Mouse (Mus musculus): Measurements from ENCODE around the gene Ifit1bl1. TPM values are rescaled to one million over a fixed set of nuclear protein-coding genes. Genes with fewer than 3 reads are reported as not detected.

The Ifit1bl1 gene
- polyA plus RNA-seq, 1 experiment from 2014 or later, result 0.13 TPM

DNA sequence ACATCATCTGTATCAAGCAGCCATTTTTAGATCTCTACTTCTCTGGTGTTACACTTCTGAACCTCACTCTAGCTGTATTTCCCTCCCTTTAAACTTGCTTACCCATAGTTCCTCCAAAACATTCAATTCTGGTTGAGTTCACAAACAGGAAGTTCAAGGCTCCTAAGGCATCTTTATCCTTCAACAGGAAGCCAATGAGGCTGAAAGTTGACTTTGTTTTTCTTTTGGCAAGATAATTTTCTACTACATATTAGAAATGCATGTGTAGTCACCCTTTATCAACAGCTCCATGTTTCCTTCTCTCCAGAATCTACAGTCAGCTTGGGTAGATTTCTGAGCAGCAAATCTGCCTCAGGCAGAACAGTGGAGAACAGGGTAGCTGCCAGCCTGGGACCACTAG is 39.2 kb downstream of the Ifit1bl1 start:
- ATAC-seq (ENCODE audit: insufficient number of reproducible peaks, low FRiP score, low TSS enrichment, low read depth) (no peak), DNase-seq (ENCODE audit: low spot score) (no peak)
- Histone ChIP-seq H3K27me3 (ENCODE audit: control insufficient read depth, insufficient read depth, low read length) (no peaks in the 10 kb centered on the region), H3K4me3 (ENCODE audit: low read depth, low read length) (no peak overlapping the region), H3K36me3 (ENCODE audit: control insufficient read depth, insufficient read depth, low read length) (no peaks in the 10 kb centered on the region), H3K9me3 (ENCODE audit: control insufficient read depth, low read length) (no peaks in the 10 kb centered on the region), H3K4me1 (ENCODE audit: control insufficient read depth, insufficient read depth, low read length) (no peaks in the 10 kb centered on the region), H3K4me2 (ENCODE audit: low read depth, severe bottlenecking) (no peak overlapping the region), H3K27ac (replicated peaks; ENCODE audit: low read depth, low read length) (no peak overlapping the region), H3K9ac (ENCODE audit: low read length) (no peak overlapping the region)

DNA sequence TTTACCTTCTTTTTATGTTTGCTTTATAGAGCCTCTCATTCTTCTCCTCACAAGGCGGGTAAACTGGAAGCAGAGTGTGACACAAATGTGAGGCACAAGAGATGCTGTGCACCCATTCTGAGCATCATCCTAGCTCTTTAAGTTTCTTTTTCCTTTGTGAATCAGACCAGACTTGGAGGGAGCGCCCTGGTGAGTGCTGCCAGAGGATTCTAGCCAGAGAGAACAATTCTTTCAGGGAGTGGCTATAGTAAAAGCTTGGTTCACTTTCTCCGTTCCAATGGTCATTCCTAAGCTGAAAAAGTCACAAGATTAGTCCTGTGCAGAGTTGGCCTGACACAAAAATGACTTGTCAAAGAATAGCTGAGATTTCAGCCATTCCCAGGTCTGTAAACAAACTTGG is 45.1 kb downstream of the Ifit1bl1 start:
- Histone ChIP-seq H3K27me3 (ENCODE audit: control insufficient read depth, insufficient read depth, low read length) (no peaks in the 10 kb centered on the region), H3K4me2 (ENCODE audit: low read depth, severe bottlenecking) (no peak overlapping the region), H3K36me3 (ENCODE audit: control insufficient read depth, insufficient read depth, low read length) (no peaks in the 10 kb centered on the region), H3K4me1 (ENCODE audit: control insufficient read depth, insufficient read depth, low read length) (peaks cover 3% of the 10 kb centered on the region; the same call in 1 of the 2 replicates), H3K9ac (ENCODE audit: low read length) (no peak overlapping the region), H3K27ac (replicated peaks; ENCODE audit: low read depth, low read length) (no peak overlapping the region), H3K9me3 (ENCODE audit: control insufficient read depth, low read length) (no peaks in the 10 kb centered on the region), H3K4me3 (ENCODE audit: low read depth, low read length) (no peak overlapping the region)
- ATAC-seq (ENCODE audit: insufficient number of reproducible peaks, low FRiP score, low TSS enrichment, low read depth), result no peak
- 75% methylated on average over 3 of the region's 3 CpGs for WGBS
- DNase-seq (ENCODE audit: low spot score), result no peak

DNA sequence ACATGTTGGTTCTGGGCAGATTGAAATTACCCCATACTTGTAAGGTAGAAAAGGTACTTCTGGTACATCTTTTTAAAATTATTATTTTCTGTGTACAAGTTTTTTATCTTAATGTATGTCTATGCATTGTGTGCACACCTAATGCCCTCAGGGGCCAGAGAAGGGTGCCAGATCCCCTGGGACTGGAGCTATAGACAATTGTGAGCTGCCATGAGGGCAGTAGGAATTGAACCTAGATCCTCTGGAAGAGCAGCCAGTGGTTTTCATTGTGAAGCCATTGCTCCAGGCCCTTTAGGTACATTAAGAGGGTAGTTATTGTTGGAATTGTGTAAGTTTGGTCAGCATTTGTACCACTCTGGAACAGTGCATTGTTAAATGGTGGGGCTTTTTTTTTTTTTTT is 47.7 kb downstream of the Ifit1bl1 start:
- DNase-seq (ENCODE audit: low spot score), result no peak
- no peak overlapping the region for H3K4me3 ChIP-seq (ENCODE audit: low read depth, low read length)
- no peak overlapping the region for H3K4me2 ChIP-seq (ENCODE audit: low read depth, severe bottlenecking)
- peaks cover 3% of the 10 kb centered on the region; the same call in 1 of the 2 replicates for H3K4me1 ChIP-seq (ENCODE audit: control insufficient read depth, insufficient read depth, low read length)
- H3K36me3 ChIP-seq (ENCODE audit: control insufficient read depth, insufficient read depth, low read length), result no peaks in the 10 kb centered on the region
- ATAC-seq (ENCODE audit: insufficient number of reproducible peaks, low FRiP score, low TSS enrichment, low read depth), result no peak
- no peaks in the 10 kb centered on the region for H3K9me3 ChIP-seq (ENCODE audit: control insufficient read depth, low read length)
- H3K27me3 ChIP-seq (ENCODE audit: control insufficient read depth, insufficient read depth, low read length), result no peaks in the 10 kb centered on the region
- H3K9ac ChIP-seq (ENCODE audit: low read length), result no peak overlapping the region
- H3K27ac ChIP-seq (replicated peaks; ENCODE audit: low read depth, low read length), result no peak overlapping the region

DNA sequence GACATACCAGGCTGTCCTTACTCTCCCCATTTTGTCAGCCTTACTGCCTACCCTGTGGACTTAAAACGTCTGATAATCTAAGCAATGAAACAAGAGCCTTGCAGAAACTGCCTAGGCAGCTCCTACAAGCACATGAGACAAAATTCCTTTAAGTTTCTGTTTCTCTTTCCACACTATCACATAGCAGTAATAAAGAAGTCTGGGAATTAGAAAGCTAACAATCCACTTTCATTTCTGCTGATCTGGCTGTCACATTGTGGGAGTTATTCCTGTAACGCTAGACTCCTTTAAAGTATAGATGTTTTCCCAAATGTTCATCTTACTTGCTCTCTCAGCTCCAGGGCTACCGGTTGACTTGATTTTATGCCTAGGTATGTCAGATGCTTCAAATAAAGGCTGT is 48.2 kb downstream of the Ifit1bl1 start:
- Histone ChIP-seq H3K9ac (ENCODE audit: low read length) (no peak overlapping the region), H3K4me3 (ENCODE audit: low read depth, low read length) (no peak overlapping the region), H3K27ac (replicated peaks; ENCODE audit: low read depth, low read length) (no peak overlapping the region), H3K36me3 (ENCODE audit: control insufficient read depth, insufficient read depth, low read length) (no peaks in the 10 kb centered on the region), H3K9me3 (ENCODE audit: control insufficient read depth, low read length) (no peaks in the 10 kb centered on the region), H3K27me3 (ENCODE audit: control insufficient read depth, insufficient read depth, low read length) (no peaks in the 10 kb centered on the region), H3K4me1 (ENCODE audit: control insufficient read depth, insufficient read depth, low read length) (peaks cover 3% of the 10 kb centered on the region; the same call in 1 of the 2 replicates), H3K4me2 (ENCODE audit: low read depth, severe bottlenecking) (no peak overlapping the region)
- 76% methylated on average over 3 of the region's 3 CpGs for WGBS
- no peak for DNase-seq (ENCODE audit: low spot score)
- no peak for ATAC-seq (ENCODE audit: insufficient number of reproducible peaks, low FRiP score, low TSS enrichment, low read depth)

DNA sequence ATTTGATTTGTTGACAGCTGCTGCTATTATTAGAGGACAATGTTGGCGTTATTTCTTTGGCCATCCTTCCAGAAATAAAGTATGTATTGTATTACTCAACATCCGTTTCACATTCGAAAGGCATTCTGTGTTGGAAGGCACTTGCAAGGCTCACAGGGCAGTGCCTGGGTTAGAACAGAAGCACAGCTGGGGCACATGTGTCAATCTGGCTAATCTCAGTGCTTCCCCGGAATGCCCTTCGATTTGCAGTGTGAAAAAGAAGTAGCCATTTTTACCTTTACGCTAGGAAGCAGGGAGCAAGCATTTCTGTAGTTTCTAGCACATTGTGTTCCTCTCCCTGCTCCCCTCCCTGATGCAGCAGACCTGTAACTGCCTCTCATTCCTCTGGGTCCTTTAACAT is 48.7 kb downstream of the Ifit1bl1 start:
- DNase-seq (ENCODE audit: low spot score) (no peak), ATAC-seq (ENCODE audit: insufficient number of reproducible peaks, low FRiP score, low TSS enrichment, low read depth) (no peak)
- peaks cover 3% of the 10 kb centered on the region; the same call in 1 of the 2 replicates for H3K4me1 ChIP-seq (ENCODE audit: control insufficient read depth, insufficient read depth, low read length)
- no peaks in the 10 kb centered on the region for H3K36me3 ChIP-seq (ENCODE audit: control insufficient read depth, insufficient read depth, low read length)
- no peaks in the 10 kb centered on the region for H3K9me3 ChIP-seq (ENCODE audit: control insufficient read depth, low read length)
- H3K9ac ChIP-seq (ENCODE audit: low read length), result no peak overlapping the region
- WGBS, result 75% methylated on average over 6 of the region's 6 CpGs
- no peak overlapping the region for H3K4me3 ChIP-seq (ENCODE audit: low read depth, low read length)
- no peaks in the 10 kb centered on the region for H3K27me3 ChIP-seq (ENCODE audit: control insufficient read depth, insufficient read depth, low read length)
- H3K4me2 ChIP-seq (ENCODE audit: low read depth, severe bottlenecking), result no peak overlapping the region
- H3K27ac ChIP-seq (replicated peaks; ENCODE audit: low read depth, low read length), result no peak overlapping the region

DNA sequence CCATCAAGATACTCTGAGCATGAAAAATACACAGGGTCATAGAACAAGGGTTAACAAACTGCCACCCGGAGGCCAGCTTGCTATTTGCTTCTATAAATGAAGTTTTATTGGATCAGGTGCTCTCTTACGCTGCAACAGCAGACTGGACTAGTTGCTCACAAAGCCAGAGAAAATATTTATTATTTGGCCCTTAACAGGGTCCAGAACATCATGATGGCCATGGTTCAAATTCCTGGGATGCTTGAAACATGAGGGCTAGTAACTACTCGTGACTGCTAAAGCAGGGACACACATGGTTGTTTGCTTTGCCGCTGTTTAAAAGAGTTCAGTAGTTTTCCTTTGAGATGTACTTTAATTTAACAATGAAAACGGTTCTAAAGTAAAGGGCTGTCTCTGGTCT is 49.8 kb downstream of the Ifit1bl1 start:
- no peak overlapping the region for H3K4me2 ChIP-seq (ENCODE audit: low read depth, severe bottlenecking)
- no peak overlapping the region for H3K27ac ChIP-seq (replicated peaks; ENCODE audit: low read depth, low read length)
- H3K9ac ChIP-seq (ENCODE audit: low read length), result no peak overlapping the region
- H3K36me3 ChIP-seq (ENCODE audit: control insufficient read depth, insufficient read depth, low read length), result no peaks in the 10 kb centered on the region
- H3K9me3 ChIP-seq (ENCODE audit: control insufficient read depth, low read length), result no peaks in the 10 kb centered on the region
- H3K4me1 ChIP-seq (ENCODE audit: control insufficient read depth, insufficient read depth, low read length), result peaks cover 3% of the 10 kb centered on the region; the same call in 1 of the 2 replicates
- H3K4me3 ChIP-seq (ENCODE audit: low read depth, low read length), result no peak overlapping the region
- DNase-seq (ENCODE audit: low spot score), result no peak
- no peaks in the 10 kb centered on the region for H3K27me3 ChIP-seq (ENCODE audit: control insufficient read depth, insufficient read depth, low read length)
- WGBS, result 58% methylated on average over 5 of the region's 5 CpGs
- no peak for ATAC-seq (ENCODE audit: insufficient number of reproducible peaks, low FRiP score, low TSS enrichment, low read depth)

DNA sequence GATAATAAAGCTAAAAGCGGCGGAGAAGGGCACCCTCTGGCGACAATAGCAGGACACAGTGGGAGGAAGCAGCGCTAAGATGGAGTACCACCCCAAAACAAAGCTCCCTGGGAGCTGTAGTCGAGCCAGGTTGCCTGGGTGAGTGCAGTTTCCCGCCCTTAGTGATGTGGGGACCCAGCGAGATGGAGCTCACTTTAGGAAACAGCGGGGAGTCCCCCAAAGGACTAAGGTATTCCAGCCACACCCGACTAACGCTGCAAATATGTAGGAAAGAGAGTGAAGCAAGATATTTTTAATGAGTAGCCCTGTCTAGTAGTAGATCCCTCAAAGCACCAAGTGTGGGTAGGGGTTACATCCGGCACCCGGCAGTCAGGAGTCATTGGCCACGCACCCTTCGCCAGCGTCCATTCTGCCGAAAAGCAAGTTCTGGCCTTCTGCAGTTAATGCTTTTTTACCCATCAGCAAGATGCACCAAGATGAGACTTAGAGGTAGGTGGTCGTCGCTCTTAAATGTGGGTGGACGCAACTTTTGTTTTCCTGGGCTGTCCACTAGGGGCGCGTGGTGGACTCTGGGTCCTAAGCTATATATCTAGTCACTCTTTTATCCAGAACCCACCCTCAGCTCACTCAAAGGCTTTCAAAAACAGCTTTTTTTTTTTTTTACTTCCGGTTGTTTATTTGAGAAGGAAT is 51.1 kb downstream of the Ifit1bl1 start, which contains the start of gene Ifit2:
Gene Ifit2 (plus strand): TSS at position 161 of the 690 bp plus-strand sequence.
- DNase-seq (ENCODE audit: low spot score) (peak; percentile 80), ATAC-seq (ENCODE audit: insufficient number of reproducible peaks, low FRiP score, low TSS enrichment, low read depth) (peak; percentile 79)
- Histone ChIP-seq H3K4me2 (ENCODE audit: low read depth, severe bottlenecking) (peak within 1 kb of the TSS; percentile 52), H3K27ac (replicated peaks; ENCODE audit: low read depth, low read length) (no peak within 1 kb of the TSS), H3K4me3 (ENCODE audit: low read depth, low read length) (peak within 1 kb of the TSS; percentile 38), H3K9me3 (ENCODE audit: control insufficient read depth, low read length) (no peaks in the 10 kb centered on the region), H3K4me1 (ENCODE audit: control insufficient read depth, insufficient read depth, low read length) (peaks cover 3% of the 10 kb centered on the region; the same call in 1 of the 2 replicates), H3K36me3 (ENCODE audit: control insufficient read depth, insufficient read depth, low read length) (no peaks in the 10 kb centered on the region), H3K9ac (ENCODE audit: low read length) (peak within 1 kb of the TSS; percentile 35), H3K27me3 (ENCODE audit: control insufficient read depth, insufficient read depth, low read length) (no peaks in the 10 kb centered on the region)
- 2% methylated on average over 22 of the region's 22 CpGs for WGBS

DNA sequence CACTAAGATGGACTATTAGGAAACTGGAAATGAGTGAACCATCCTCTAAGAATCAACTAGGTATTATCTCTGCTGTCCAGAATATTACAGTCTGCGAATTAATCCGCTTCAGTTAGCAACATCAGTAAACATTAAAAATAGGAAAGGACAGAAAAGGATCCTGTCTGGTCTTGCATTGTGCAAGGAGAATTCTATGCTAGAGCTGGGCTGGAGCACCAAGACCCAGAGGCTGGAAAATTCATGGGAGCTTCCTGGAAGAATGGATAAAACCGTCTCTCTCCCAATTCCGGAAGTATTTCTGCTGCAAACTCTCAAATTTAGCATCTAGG is 51.6 kb downstream of the Ifit1bl1 start:
- 37% methylated on average over 4 of the region's 4 CpGs for WGBS
- DNase-seq (ENCODE audit: low spot score) (no peak), ATAC-seq (ENCODE audit: insufficient number of reproducible peaks, low FRiP score, low TSS enrichment, low read depth) (no peak)
- H3K4me2 ChIP-seq (ENCODE audit: low read depth, severe bottlenecking), result peak overlapping the region; percentile 52
- peak overlapping the region; percentile 35; the same call in 1 of the 2 replicates for H3K9ac ChIP-seq (ENCODE audit: low read length)
- H3K36me3 ChIP-seq (ENCODE audit: control insufficient read depth, insufficient read depth, low read length), result no peaks in the 10 kb centered on the region
- H3K27me3 ChIP-seq (ENCODE audit: control insufficient read depth, insufficient read depth, low read length), result no peaks in the 10 kb centered on the region
- H3K27ac ChIP-seq (replicated peaks; ENCODE audit: low read depth, low read length), result no peak overlapping the region
- no peaks in the 10 kb centered on the region for H3K9me3 ChIP-seq (ENCODE audit: control insufficient read depth, low read length)
- H3K4me3 ChIP-seq (ENCODE audit: low read depth, low read length), result peak overlapping the region; percentile 38
- peaks cover 3% of the 10 kb centered on the region; the same call in 1 of the 2 replicates for H3K4me1 ChIP-seq (ENCODE audit: control insufficient read depth, insufficient read depth, low read length)

DNA sequence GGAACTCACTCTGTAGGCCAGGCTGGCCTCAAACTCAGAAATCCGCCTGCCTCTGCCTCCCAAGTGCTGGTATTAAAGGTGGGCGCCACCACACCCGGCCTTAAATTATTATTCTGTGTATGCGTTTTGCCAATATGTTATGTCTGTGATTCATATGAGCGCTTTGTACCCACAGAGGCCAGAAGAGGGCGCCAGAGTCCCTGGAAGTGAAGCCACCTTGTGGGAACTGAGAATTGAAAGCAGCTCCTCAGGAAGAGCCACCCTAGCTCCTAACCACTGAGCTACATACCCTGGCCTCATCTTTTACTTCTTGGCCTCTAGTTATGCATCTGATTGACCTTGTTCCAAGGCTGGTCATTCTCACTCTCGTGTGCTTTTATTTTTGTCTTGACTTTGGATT is 53.8 kb downstream of the Ifit1bl1 start:
- 26% methylated on average over 7 of the region's 7 CpGs for WGBS
- DNase-seq (ENCODE audit: low spot score), result peak; percentile 83

More for the DNA sequence above, 53.8 kb downstream of the Ifit1bl1 start:
- Histone ChIP-seq H3K9me3 (ENCODE audit: control insufficient read depth, low read length) (no peaks in the 10 kb centered on the region), H3K27me3 (ENCODE audit: control insufficient read depth, insufficient read depth, low read length) (no peaks in the 10 kb centered on the region), H3K36me3 (ENCODE audit: control insufficient read depth, insufficient read depth, low read length) (no peaks in the 10 kb centered on the region), H3K27ac (replicated peaks; ENCODE audit: low read depth, low read length) (no peak overlapping the region), H3K9ac (ENCODE audit: low read length) (no peak overlapping the region), H3K4me1 (ENCODE audit: control insufficient read depth, insufficient read depth, low read length) (no peaks in the 10 kb centered on the region; the same call in 1 of the 2 replicates), H3K4me2 (ENCODE audit: low read depth, severe bottlenecking) (no peak overlapping the region), H3K4me3 (ENCODE audit: low read depth, low read length) (no peak overlapping the region)
- ATAC-seq (ENCODE audit: insufficient number of reproducible peaks, low FRiP score, low TSS enrichment, low read depth), result no peak

All from limb, embryonic 11.5 days (tissue).